Mouse (Mus musculus) bone marrow macrophage, adult 2 months (primary cell): Measurements from ENCODE around the gene Plxnd1. TPM values are rescaled to one million over a fixed set of nuclear protein-coding genes. Genes with fewer than 3 reads are reported as not detected.

Experiments used
- H3K27ac ChIP-seq: 2 replicates; pipeline ENCODE4 v1.5.1; 2012; ENCODE audit warnings: low read depth, low read length; ENCODE audit not compliant: insufficient read depth
- H3K4me1 ChIP-seq: 2 replicates; pipeline ENCODE4 v1.6.1; 2012; ENCODE audit warnings: low read length; ENCODE audit not compliant: control insufficient read depth, insufficient read depth
- H3K4me3 ChIP-seq: 2 replicates; pipeline ENCODE4 v1.5.1; 2012; ENCODE audit warnings: mild to moderate bottlenecking, low read length, moderate library complexity; ENCODE audit not compliant: insufficient read depth
- CTCF ChIP-seq: IDR thresholded peaks from 2 replicates; pipeline ENCODE4 v1.5.1; 2012; ENCODE audit warnings: low read depth, mild to moderate bottlenecking, low read length, moderate library complexity
- POLR2A ChIP-seq: IDR thresholded peaks from 2 replicates; pipeline ENCODE4 v1.6.1; 2012; ENCODE audit warnings: mild to moderate bottlenecking, low read depth, low read length, borderline replicate concordance
- polyA plus RNA-seq: library from polyadenylated mRNA; stranded (reverse); fragments of >200 nt; gene quantifications from 2 replicates; pipeline ENCODE4 v1.2.4, GENCODE M21; 2012; ENCODE audit not compliant: missing spikeins, insufficient read depth, insufficient read length

Plxnd1 gene
- polyA plus RNA-seq, 1 experiment, result 222 TPM

- TF ChIP-seq CTCF, result no peak
- no peak for TF ChIP-seq POLR2A
- peak overlapping the region; percentile 94 for H3K4me3 ChIP-seq
- H3K27ac ChIP-seq, result no peak overlapping the region
- peaks cover 55% of the 10 kb centered on the region for H3K4me1 ChIP-seq
Measured at GRCm38 (mm10) chr6:115992981-115993380, 1.8 kb downstream of the Plxnd1 start.

- H3K4me1 ChIP-seq, result peaks cover 60% of the 10 kb centered on the region
- H3K27ac ChIP-seq, result peak overlapping the region; percentile 46
- H3K4me3 ChIP-seq, result peak overlapping the region; percentile 94
- TF ChIP-seq POLR2A, result no peak
- TF ChIP-seq CTCF, result no peak
Measured at GRCm38 (mm10) chr6:115991881-115992620, 2.8 kb downstream of the Plxnd1 start.

- Histone ChIP-seq H3K27ac (peak overlapping the region; percentile 46), H3K4me1 (peaks cover 57% of the 10 kb centered on the region), H3K4me3 (peak overlapping the region; percentile 94)
- TF ChIP-seq POLR2A, result no peak
- TF ChIP-seq CTCF, result no peak
Measured at GRCm38 (mm10) chr6:115991108-115991880, 3.5 kb downstream of the Plxnd1 start.

GRCm38 (mm10) chr6:115990479-115990878, 4.3 kb downstream of the Plxnd1 start:
- H3K27ac ChIP-seq, result no peak overlapping the region
- peaks cover 50% of the 10 kb centered on the region for H3K4me1 ChIP-seq
- TF ChIP-seq CTCF (no peak), POLR2A (no peak)
- peak overlapping the region; percentile 94 for H3K4me3 ChIP-seq

GRCm38 (mm10) chr6:115990056-115990455, 4.7 kb downstream of the Plxnd1 start:
- Histone ChIP-seq H3K4me1 (peaks cover 50% of the 10 kb centered on the region), H3K27ac (no peak overlapping the region), H3K4me3 (no peak overlapping the region)
- TF ChIP-seq CTCF, result no peak

GRCm38 (mm10) chr6:115989607-115990006, 5.2 kb downstream of the Plxnd1 start:
- Histone ChIP-seq H3K4me3 (peak overlapping the region; percentile 1; the same call in 1 of the 2 replicates), H3K4me1 (peaks cover 51% of the 10 kb centered on the region), H3K27ac (peak overlapping the region; percentile 16)
- TF ChIP-seq CTCF (no peak), POLR2A (no peak)

- peak overlapping the region; percentile 16 for H3K27ac ChIP-seq
- no peak overlapping the region; the same call in 1 of the 2 replicates for H3K4me3 ChIP-seq
- TF ChIP-seq POLR2A (no peak), CTCF (no peak)
- H3K4me1 ChIP-seq, result peaks cover 54% of the 10 kb centered on the region
Measured at GRCm38 (mm10) chr6:115989032-115989431, 5.8 kb downstream of the Plxnd1 start.

GRCm38 (mm10) chr6:115987096-115987747, 7.6 kb downstream of the Plxnd1 start:
- Histone ChIP-seq H3K4me1 (peaks cover 67% of the 10 kb centered on the region), H3K27ac (no peak overlapping the region), H3K4me3 (no peak overlapping the region)
- TF ChIP-seq POLR2A (no peak), CTCF (no peak)

- Histone ChIP-seq H3K4me3 (no peak overlapping the region), H3K27ac (no peak overlapping the region), H3K4me1 (peaks cover 72% of the 10 kb centered on the region)
- TF ChIP-seq CTCF, result no peak
- TF ChIP-seq POLR2A, result no peak
Measured at GRCm38 (mm10) chr6:115986472-115987095, 8.2 kb downstream of the Plxnd1 start.

- peaks cover 67% of the 10 kb centered on the region for H3K4me1 ChIP-seq
- no peak overlapping the region for H3K27ac ChIP-seq
- H3K4me3 ChIP-seq, result no peak overlapping the region
- TF ChIP-seq POLR2A (no peak), CTCF (no peak)
Measured at GRCm38 (mm10) chr6:115985622-115986021, 9.2 kb downstream of the Plxnd1 start.
